Mouse (Mus musculus) kidney, adult 18-20 months (tissue): ENCODE measurements at regions not wholly inside any gene's neighbourhood (a gene's known extent, or its start where the extent isn't known, plus 50 kb on each side); places are given as distances from the start of the nearest gene placed in this dataset.
A peak's percentile ranks its signal among the peaks of the same experiment; 100 is the strongest.

ENCODE experiments used
- DNase-seq: peaks from one replicate; pipeline ENCODE4 v3.0.0; 2021

DNA sequence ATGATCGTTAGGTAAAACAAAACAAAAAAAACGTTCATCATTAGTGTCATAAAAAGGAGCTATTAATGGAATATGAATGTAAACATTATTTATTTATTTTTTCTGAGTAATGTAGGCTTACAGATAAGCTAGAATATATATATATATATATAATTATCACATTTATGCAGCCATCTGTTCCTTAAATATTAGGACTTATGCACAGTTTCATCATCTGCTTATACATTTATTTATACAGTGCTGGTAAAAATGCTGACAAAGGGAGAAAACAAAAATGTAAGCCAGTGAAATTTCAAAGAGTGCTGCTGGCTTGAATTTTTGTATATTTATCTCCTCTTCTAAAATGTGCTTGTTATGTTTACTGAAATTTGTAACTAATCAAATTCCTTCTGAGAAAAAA, 4841.7 kb upstream of the Gm7489 start:
- no peak for DNase-seq

DNA sequence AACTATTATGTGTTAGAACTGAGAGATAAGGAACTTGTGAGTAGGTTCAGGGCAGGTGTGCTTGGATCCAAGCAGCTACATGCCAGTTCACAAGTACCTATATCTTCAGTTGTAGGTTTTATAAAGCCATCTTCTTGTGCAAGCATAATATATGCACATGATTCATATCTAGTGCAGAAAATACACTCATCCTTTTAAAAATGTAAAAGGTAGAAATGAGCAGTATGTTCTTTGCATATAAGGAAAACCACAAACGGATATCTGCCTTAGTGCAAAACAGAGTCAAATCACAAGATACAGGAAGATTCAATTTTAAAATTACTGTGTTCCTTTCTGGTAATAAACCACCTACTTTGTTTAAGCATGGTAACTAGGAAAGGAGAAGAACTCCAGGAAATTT, 4819.6 kb upstream of the Gm7489 start:
- no peak for DNase-seq

DNA sequence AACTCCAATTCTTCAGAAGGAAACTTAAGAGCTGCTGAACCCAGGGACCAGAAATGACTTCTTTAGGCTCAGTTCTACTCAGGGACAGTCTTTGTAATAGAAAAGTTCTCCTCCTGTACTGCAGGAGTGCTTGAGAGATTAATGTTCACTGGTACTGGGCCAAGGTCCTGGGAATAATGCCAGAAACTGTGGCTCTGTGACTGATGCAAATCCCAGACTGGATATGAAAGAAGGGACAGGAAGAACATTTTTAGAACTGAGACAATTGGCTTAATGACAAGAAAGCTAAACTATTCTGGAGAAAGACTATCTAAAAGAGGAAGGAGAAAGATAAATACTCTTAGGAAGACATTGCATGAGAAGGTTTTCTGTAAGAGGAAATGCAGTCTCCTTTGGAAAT, 4818.8 kb upstream of the Gm7489 start:
- DNase-seq, result peak; percentile 58

DNA sequence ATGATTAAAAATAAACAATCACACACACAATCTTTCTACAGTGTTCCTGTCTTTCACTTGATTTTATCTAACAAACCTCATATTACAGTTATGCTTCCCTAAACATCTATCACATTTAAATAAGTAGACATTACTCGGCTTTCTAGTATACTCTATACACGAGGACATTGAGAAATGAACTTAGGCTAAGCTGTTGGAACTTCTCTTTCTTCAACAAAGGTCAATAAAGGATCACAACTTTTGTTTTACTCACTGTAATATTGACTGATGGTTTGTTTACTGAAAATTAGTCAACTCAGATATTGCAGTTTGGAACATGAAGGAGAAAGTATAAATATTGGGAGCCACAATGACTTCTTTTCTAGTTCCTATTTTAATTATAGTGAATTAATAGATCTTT, 4818.3 kb upstream of the Gm7489 start:
- DNase-seq, result no peak
